Mouse (Mus musculus): ENCODE results near the gene Fastkd5.

Fastkd5 gene

GRCm38 (mm10) chr2:130574960-130575359 is 54.9 kb downstream of the Fastkd5 start:
- DNase-seq, result no peak

DNA sequence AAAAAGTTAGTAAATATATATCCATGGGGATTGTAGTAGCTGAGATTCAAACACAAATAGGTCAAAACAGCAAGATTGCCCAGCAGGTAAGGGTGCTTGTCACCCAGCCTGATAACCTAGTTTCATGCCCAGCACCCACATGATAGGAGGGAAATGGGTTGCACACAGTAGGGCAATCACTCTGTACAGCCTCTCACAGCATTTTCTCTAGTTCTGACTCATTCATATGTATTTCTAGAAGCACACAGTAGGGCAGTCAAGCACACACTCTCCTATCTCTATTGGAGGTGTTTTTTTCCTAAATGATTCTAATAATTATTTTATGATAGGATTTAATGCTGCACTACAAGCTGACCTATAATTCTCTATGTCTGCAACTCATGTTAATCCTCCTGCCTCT is 59.9 kb downstream of the Fastkd5 start:
- DNase-seq, result no peak

DNA sequence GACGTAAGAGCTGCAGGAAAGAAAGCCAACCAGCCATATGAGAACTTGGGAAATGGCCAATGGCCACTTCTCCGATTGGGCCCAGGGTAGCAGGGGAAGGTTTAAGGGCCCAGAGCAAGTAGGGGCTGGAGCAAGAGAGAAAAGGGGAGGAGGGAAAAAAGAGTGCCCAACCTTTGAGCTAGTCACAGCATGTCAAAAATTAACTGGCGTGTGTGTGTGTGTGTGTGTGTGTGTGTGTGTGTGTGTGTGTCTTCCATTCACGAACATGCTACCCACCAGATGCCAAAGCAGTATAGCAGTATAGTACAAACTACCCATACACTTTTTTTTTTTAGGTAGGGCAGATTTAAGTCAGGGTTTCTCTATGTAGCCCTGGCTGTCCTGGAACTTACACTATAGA is 60.9 kb downstream of the Fastkd5 start:
- peak; percentile 62 for DNase-seq

GRCm38 (mm10) chr2:130564983-130565382 is 64.8 kb downstream of the Fastkd5 start:
- no peak for DNase-seq

DNA sequence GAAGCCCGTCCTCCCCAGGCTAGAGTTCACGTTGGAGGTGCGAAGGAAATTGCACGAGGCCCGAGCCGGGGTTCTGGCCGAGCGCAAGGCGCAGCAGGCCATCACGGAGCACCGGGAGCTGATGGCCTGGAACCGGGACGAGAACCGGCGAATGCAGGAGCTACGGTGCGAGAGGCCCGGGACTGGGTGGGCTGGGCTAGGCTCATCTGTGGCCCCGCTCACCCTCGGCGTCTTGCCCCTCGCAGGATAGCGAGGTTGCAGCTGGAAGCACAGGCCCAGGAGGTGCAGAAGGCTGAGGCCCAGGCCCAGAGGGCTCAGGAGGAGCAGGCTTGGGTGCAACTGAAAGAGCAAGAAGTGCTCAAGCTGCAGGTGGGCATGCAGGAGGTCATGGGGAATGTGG is 65.8 kb downstream of the Fastkd5 start:
- no peak for DNase-seq

Data from kidney, adult 9 months (tissue).